Mouse (Mus musculus): ENCODE measurements around the gene Myadm. TPM values are rescaled to one million over a fixed set of nuclear protein-coding genes. Genes with fewer than 3 reads are reported as not detected.

Myadm gene
- polyA plus RNA-seq (2016; fragmentation: Nextera tagmentation; extraction: Ambion mirVana): 21.3 and 23.2 TPM in 2 replicates

DNA sequence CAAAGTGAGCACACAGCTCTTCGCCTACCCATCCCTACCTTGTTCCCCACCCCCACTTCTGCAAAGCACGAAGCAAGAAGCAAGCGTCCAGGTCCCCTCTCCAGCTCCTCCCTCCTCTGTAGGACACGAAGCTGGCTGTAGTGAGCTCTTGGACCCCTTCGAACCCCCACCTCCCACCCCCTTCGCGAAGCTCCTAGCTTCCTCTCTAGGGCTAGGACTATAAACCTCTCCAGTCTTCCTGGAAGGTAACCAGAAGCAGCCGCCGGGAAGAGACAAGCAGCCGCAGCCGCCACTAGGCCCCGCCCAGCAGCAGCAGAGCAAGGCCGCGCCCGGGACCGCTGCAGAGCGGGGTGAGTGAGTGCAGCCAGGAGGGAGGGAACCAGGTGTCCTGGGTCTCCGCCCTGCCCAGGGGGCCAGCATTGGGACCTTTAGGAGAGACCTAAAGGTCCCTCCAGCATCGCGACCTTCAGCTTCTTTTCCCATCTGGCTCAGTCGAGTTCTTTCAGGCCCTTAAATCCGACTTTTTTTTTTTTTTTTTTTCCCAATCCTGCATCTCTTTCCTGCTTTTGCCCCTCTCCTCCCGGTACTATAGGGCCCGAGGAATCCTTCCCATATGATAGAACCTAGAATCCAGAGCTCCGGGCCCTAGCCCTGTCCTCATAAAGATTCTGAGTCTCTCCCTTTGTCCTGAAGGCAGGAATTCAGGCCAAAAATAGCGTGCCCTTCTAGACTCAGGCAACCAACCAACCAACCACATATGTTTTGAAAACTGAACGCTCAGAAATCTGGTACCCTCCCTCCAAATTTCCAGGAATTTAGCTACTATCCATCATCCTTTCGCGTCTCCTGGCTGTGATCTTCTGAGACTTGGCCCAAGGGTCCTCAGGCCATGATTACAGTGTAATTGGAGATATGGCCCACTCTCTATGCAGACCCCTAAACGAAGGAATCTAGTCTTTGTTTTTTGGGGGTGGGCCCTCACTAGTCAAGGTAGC is at the start of gene Myadm, which contains the start of gene Prkcg:
Myadm (plus strand) TSS at position 105 of the 995 bp plus-strand sequence.
Prkcg (plus strand) TSS at position 204 of the 995 bp plus-strand sequence.
- Histone ChIP-seq H3K27me3 (no peaks in the 10 kb centered on the region), H3K4me2 (peak within 1 kb of the TSS; percentile 52), H3K4me1 (peaks cover 19% of the 10 kb centered on the region), H3K9ac (peak within 1 kb of the TSS; percentile 56), H3K27ac (peak within 1 kb of the TSS; percentile 59), H3K36me3 (replicated peaks) (peaks cover 8% of the 10 kb centered on the region), H3K9me3 (no peaks in the 10 kb centered on the region), H3K4me3 (replicated peaks) (peak within 1 kb of the TSS; percentile 39)
- WGBS: 3% methylated on average over 29 of the region's 30 CpGs
- ATAC-seq (ENCODE audit: low FRiP score): peak; percentile 45

DNA sequence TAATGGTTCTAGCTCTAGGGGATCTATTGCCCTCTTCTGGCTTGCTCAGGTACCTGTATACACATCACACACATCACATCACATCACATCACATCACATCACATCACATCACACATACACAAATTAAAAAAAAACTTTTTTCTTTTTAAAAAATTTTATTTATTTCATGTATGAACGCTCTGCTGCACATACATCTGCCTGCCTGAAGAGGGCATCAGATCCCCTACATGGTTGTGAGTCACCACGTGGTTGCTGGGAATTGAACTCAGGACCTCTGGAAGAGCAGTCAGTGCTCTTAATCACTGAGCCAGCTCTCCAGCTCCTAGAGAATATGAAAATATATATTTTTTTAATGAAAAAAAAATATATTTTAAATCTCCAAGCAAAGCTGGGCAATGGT is 49.7 kb upstream of the Myadm start:
- no peaks in the 10 kb centered on the region for H3K4me1 ChIP-seq
- no peak overlapping the region for H3K9ac ChIP-seq
- no peak overlapping the region for H3K4me2 ChIP-seq
- H3K4me3 ChIP-seq (replicated peaks): no peak overlapping the region
- ATAC-seq (ENCODE audit: low FRiP score): no peak
- no peaks in the 10 kb centered on the region for H3K27me3 ChIP-seq
- no peak overlapping the region for H3K27ac ChIP-seq
- no peaks in the 10 kb centered on the region for H3K9me3 ChIP-seq
- WGBS: 74% methylated on average over 2 of the region's 2 CpGs
- no peaks in the 10 kb centered on the region for H3K36me3 ChIP-seq (replicated peaks)

DNA sequence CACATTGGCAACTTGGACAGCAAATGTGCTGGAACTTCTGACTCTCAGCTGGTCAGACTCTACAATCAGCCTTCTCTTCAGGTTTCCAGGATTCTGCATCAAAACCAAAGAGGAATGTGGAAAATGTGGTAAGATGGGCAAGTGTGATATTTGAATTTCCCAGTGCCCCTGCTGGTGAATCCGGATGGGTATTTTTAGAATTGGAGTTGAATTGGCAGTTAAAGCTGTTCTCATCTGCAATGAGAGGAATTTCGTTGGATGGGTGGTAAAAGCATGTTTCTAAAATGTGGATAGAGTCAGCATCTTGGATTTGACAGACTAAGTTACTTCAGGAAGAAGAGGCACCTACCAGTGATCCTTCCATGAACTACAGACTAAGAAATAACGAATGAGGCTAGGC is 28.2 kb upstream of the Myadm start:
- Histone ChIP-seq H3K27ac (no peak overlapping the region), H3K4me3 (replicated peaks) (no peak overlapping the region), H3K36me3 (replicated peaks) (no peaks in the 10 kb centered on the region), H3K4me1 (no peaks in the 10 kb centered on the region), H3K9me3 (no peaks in the 10 kb centered on the region), H3K9ac (no peak overlapping the region), H3K27me3 (peaks cover 12% of the 10 kb centered on the region; the same call in 1 of the 2 replicates), H3K4me2 (no peak overlapping the region)
- WGBS: 72% methylated on average over 3 of the region's 3 CpGs
- ATAC-seq (ENCODE audit: low FRiP score): no peak

DNA sequence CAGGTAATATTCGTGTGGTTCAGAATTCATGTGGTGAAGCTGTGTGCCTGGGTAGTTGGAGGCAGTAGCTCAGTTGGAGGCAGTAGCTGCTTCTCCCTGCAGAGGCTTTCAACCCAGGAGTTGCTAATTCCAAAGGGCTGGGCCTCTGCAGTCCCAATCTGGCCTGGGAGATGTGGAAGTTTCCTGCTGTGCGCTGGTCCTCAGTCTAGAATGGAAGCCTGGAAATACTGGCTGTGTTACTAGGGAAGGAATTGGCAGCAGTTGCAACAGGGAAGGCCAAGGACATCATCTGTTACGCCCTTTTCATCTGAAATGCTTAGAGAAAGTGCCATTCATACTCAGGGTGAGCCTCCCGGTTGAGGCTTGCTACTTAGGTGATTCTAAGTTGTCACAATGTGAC is 27.4 kb upstream of the Myadm start:
- H3K4me2 ChIP-seq: no peak overlapping the region
- no peaks in the 10 kb centered on the region for H3K4me1 ChIP-seq
- 73% methylated on average over 4 of the region's 4 CpGs for WGBS
- peaks cover 12% of the 10 kb centered on the region; the same call in 1 of the 2 replicates for H3K27me3 ChIP-seq
- no peaks in the 10 kb centered on the region for H3K36me3 ChIP-seq (replicated peaks)
- H3K9ac ChIP-seq: no peak overlapping the region
- ATAC-seq (ENCODE audit: low FRiP score): no peak
- no peaks in the 10 kb centered on the region for H3K9me3 ChIP-seq
- H3K4me3 ChIP-seq (replicated peaks): no peak overlapping the region
- no peak overlapping the region for H3K27ac ChIP-seq

DNA sequence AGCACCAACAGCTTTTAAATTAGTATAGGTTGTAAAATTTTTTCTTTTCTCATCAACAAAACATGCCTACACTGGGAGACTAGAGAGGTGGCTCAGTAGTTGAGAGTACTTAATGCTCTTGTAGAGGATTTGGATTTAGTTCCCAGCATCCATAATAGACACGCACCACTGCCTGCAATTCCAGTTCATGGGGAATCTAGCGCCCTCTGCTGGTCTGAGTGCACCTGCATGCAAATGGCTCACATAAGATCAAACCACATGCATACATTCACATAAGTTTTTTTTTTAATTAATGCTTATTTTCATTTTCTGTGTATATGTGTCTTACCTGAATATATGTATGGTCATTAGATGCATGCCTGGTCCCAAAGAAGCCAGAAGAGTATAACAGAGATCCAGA is 26.1 kb upstream of the Myadm start:
- 42% methylated on average over 2 of the region's 2 CpGs for WGBS
- no peak for ATAC-seq (ENCODE audit: low FRiP score)
- Histone ChIP-seq H3K4me3 (replicated peaks) (no peak overlapping the region), H3K4me2 (no peak overlapping the region), H3K27me3 (peaks cover 12% of the 10 kb centered on the region; the same call in 1 of the 2 replicates), H3K9ac (no peak overlapping the region), H3K4me1 (no peaks in the 10 kb centered on the region), H3K36me3 (replicated peaks) (no peaks in the 10 kb centered on the region), H3K9me3 (no peaks in the 10 kb centered on the region), H3K27ac (no peak overlapping the region)

DNA sequence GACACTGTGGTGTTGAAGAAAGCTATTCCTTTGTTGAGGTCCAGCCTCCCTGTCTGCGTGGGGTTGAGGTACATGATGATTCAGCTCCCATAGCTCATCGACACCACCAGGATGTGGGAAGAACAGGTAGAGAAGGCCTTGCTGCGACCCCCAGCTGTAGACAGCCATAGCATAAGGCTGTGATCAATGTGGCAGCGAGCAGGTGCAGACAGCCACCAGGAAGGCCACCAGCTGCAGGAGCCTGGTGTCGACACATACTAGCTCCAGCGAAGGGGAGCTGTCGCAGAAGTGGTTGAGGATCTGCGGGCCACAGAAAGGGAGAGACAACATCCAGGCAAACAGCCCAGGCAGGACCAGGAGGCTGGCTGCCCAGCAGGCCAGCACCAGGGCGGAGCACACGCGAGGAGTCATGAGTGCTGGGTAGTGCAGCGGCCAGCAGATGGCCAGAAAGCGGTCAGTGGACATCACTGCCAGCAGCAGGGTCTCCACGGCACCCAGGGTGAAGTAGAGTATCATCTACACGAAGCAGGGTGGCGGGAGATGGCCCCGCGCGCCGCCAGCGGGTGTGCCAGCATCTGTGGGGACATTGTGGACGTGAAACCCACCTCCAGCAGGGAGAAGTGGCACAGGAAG is 24.4 kb upstream of the Myadm start:
- Histone ChIP-seq H3K4me3 (replicated peaks) (no peak overlapping the region), H3K4me2 (peak overlapping the region; percentile 17), H3K36me3 (replicated peaks) (no peaks in the 10 kb centered on the region), H3K27me3 (peaks cover 12% of the 10 kb centered on the region; the same call in 1 of the 2 replicates), H3K27ac (no peak overlapping the region), H3K4me1 (no peaks in the 10 kb centered on the region), H3K9me3 (no peaks in the 10 kb centered on the region), H3K9ac (no peak overlapping the region)
- ATAC-seq (ENCODE audit: low FRiP score): no peak
- 35% methylated on average over 22 of the region's 22 CpGs for WGBS

DNA sequence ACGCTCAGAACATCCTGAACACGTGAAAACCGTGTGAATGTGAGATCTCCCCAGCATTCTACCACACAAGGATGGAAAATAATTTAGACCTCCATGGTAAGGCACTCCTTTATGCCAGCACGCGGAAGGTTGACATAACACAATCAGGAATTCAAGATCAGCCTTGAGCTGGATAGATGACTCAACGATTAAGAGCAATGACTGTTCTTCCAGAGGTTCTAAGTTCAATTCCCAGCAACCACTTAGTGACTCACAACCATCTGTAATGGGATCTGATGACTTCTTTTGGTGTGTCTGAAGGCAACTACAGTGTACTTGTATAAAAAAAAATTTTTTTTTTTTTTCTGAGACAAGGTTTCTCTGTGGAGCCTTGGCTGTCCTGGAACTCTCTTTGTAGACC is 23.6 kb upstream of the Myadm start:
- no peak overlapping the region for H3K27ac ChIP-seq
- no peaks in the 10 kb centered on the region for H3K4me1 ChIP-seq
- ATAC-seq (ENCODE audit: low FRiP score): no peak
- no peak overlapping the region for H3K4me2 ChIP-seq
- H3K4me3 ChIP-seq (replicated peaks): no peak overlapping the region
- WGBS: 71% methylated on average over 6 of the region's 6 CpGs
- H3K9me3 ChIP-seq: no peaks in the 10 kb centered on the region
- no peaks in the 10 kb centered on the region for H3K36me3 ChIP-seq (replicated peaks)
- no peak overlapping the region for H3K9ac ChIP-seq
- peaks cover 12% of the 10 kb centered on the region; the same call in 1 of the 2 replicates for H3K27me3 ChIP-seq

DNA sequence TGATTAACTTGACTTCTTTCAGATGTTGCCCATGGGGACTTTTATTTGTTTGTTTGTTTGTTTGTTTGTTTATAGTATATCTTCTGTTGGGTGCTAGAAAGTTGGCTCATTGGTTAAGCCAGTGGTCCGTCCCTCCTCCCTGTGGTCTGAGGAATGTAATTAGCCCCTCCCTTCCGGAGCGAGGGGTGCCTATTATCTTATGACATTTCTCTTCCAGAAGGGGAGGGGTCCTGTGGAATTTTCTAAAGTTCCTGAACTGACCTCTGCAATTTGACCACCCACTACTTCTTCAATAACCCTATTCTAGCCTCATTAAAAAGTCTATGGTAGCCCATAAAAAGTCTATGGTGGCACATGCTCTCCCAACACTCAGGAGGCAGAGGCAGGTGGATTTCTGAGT is 21.6 kb upstream of the Myadm start:
- no peak for ATAC-seq (ENCODE audit: low FRiP score)
- Histone ChIP-seq H3K27ac (no peak overlapping the region), H3K4me3 (replicated peaks) (no peak overlapping the region), H3K27me3 (peaks cover 12% of the 10 kb centered on the region; the same call in 1 of the 2 replicates), H3K36me3 (replicated peaks) (no peaks in the 10 kb centered on the region), H3K9ac (no peak overlapping the region), H3K4me1 (no peaks in the 10 kb centered on the region), H3K4me2 (no peak overlapping the region), H3K9me3 (no peaks in the 10 kb centered on the region)
- WGBS: 80% methylated on average over 3 of the region's 3 CpGs

DNA sequence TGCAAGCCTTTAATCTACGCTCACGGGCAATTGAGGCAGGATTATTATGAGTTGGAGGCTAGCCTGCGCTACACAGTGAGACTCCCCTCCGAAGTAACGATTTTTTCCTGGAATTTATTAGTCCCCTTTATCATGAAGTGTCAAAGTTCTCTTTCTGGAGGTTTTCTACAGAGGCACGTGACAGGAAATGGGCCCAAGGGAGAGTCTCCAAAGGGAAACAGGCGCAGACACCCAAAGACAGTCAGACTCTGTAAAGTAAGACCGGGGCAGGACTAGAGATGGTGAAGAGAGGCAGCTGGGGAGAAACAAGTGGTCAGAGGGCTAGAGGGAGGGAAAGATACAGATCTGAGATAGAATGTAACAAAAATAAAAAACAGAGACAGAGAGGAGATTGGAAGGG is 21.0 kb upstream of the Myadm start:
- H3K4me1 ChIP-seq: no peaks in the 10 kb centered on the region
- 80% methylated on average over 8 of the region's 8 CpGs for WGBS
- no peak overlapping the region for H3K9ac ChIP-seq
- H3K36me3 ChIP-seq (replicated peaks): no peaks in the 10 kb centered on the region
- no peak overlapping the region for H3K27ac ChIP-seq
- H3K9me3 ChIP-seq: no peaks in the 10 kb centered on the region
- ATAC-seq (ENCODE audit: low FRiP score): no peak
- H3K4me3 ChIP-seq (replicated peaks): no peak overlapping the region
- peaks cover 12% of the 10 kb centered on the region; the same call in 1 of the 2 replicates for H3K27me3 ChIP-seq
- H3K4me2 ChIP-seq: no peak overlapping the region

DNA sequence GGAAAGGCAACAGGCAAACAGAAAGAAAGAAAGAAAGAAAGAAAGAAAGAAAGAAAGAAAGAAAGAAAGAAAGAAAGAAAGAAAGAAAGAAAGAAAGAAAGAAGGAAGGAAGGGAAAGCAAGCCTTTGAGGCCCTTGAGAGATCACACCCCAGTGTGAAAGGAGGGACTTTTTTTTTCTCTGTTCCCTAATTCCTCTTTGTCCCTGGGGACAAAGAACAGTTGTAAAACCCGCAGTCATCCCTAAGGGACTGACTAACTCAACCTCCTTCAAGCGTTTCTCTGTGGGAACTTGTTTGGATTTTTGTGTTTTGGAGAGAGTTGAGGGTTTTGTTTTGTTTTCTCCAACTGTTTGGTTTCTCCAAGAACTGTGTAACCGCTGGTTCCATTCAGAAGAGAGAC is 20.6 kb upstream of the Myadm start:
- no peak overlapping the region for H3K9ac ChIP-seq
- no peak overlapping the region for H3K4me3 ChIP-seq (replicated peaks)
- WGBS: 12% methylated on average over 3 of the region's 3 CpGs
- H3K27ac ChIP-seq: no peak overlapping the region
- no peak overlapping the region for H3K4me2 ChIP-seq
- ATAC-seq (ENCODE audit: low FRiP score): no peak
- peaks cover 12% of the 10 kb centered on the region; the same call in 1 of the 2 replicates for H3K27me3 ChIP-seq
- no peaks in the 10 kb centered on the region for H3K4me1 ChIP-seq
- H3K9me3 ChIP-seq: no peaks in the 10 kb centered on the region
- H3K36me3 ChIP-seq (replicated peaks): no peaks in the 10 kb centered on the region

DNA sequence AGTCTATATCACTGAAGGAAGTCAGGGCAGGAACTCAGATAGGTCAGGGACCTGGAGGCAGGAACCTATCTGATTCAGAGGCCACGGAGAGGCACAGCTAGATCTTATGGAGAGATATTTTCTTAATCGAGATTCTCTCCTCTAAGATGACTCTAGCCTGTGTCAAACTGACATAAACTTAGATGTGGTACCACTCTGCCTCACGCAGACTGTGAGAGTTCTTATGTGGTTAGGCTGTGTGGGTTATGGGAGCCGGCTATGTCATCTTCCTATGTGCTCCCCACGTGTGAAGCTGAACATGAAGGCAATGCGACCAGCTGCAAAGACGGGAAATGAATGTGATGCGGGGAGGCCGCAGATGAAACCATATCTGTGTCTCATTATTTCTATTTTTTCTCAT is 16.7 kb upstream of the Myadm start:
- no peaks in the 10 kb centered on the region for H3K27me3 ChIP-seq
- no peaks in the 10 kb centered on the region for H3K9me3 ChIP-seq
- 90% methylated on average over 9 of the region's 9 CpGs for WGBS
- peaks cover 4% of the 10 kb centered on the region; the same call in 1 of the 2 replicates for H3K4me1 ChIP-seq
- H3K27ac ChIP-seq: no peak overlapping the region
- H3K4me2 ChIP-seq: no peak overlapping the region
- H3K4me3 ChIP-seq (replicated peaks): no peak overlapping the region
- no peaks in the 10 kb centered on the region for H3K36me3 ChIP-seq (replicated peaks)
- H3K9ac ChIP-seq: no peak overlapping the region
- no peak for ATAC-seq (ENCODE audit: low FRiP score)

DNA sequence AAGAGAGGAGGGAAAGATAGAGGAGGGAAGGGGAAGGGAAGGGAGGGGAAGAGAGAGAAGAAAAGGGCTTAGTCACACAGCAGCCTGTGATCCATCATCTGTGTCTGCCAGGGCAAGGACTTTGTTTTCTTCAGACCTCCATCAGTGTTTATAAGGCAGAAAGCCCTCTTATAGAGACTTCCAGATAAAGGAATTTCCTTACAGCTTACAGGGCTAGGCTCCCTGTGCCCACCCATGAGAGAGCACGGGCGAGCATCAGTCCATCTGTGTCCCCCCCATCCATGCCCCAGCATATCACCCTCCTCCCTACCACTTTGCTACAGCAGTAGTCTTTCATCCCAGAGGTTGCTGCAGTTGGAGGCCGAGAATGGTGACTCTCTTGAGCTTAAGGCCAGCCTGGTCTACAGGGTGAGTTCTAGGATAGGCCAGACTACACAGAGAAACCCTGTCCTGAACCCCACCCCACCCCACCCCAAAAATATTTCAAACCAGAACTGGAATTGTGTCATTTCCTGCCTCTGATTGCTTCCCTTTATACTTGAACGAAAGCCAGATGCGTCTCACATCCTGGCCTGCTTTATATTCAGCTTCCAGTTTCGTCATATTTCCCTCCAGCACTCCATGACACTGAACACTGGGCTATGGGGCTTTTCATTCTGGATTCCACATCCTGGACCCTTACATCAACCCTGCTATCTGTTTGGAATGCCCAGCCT is 13.3 kb upstream of the Myadm start:
- no peak overlapping the region for H3K4me3 ChIP-seq (replicated peaks)
- H3K9ac ChIP-seq: no peak overlapping the region
- H3K4me1 ChIP-seq: peaks cover 5% of the 10 kb centered on the region; the same call in 1 of the 2 replicates
- 80% methylated on average over 6 of the region's 6 CpGs for WGBS
- no peaks in the 10 kb centered on the region for H3K27me3 ChIP-seq
- no peaks in the 10 kb centered on the region for H3K9me3 ChIP-seq
- no peak for ATAC-seq (ENCODE audit: low FRiP score)
- H3K4me2 ChIP-seq: no peak overlapping the region
- no peak overlapping the region for H3K27ac ChIP-seq
- H3K36me3 ChIP-seq (replicated peaks): no peaks in the 10 kb centered on the region

Data from forebrain, embryonic 12.5 days (tissue).